Mouse (Mus musculus): Measurements from ENCODE around the gene Sp6.

- TF ChIP-seq CTCF (IDR thresholded peaks at IDR 0.05; ENCODE audit: insufficient read depth, low read length) (peak; percentile 92), POLR2A (IDR thresholded peaks at IDR 0.05; ENCODE audit: borderline replicate concordance, extremely low read depth, low read depth, low read length) (no peak)
These were observed 30.8 kb upstream of the Sp6 start for GRCm38 (mm10) chr11:96982355-96982754.
